Mouse (Mus musculus) liver, embryonic 11.5 days (tissue): Measurements from ENCODE around the gene Ric3. TPM values are rescaled to one million over a fixed set of nuclear protein-coding genes. Genes with fewer than 3 reads are reported as not detected.

Experiments used
- polyA plus RNA-seq: library from polyadenylated mRNA; unstranded; fragments of >200 nt; fragmentation: Nextera tagmentation; extraction: Ambion mirVana; gene quantifications from 2 replicates; pipeline ENCODE4 v1.2.1, GENCODE M21; 2014

The Ric3 gene
- polyA plus RNA-seq, 1 experiment from 2014 or later, result 1.3 TPM

Other genes with a start within 250 kb of the Ric3 start
- not detected in 2 replicates for gene Olfr516, start 232.8 kb downstream of the Ric3 start, polyA plus RNA-seq
- gene Olfr517, start 211.0 kb downstream of the Ric3 start, polyA plus RNA-seq, result not detected in 2 replicates
- gene Olfr518, start 198.3 kb downstream of the Ric3 start, polyA plus RNA-seq, result not detected in 2 replicates
- gene Olfr519, start 188.9 kb downstream of the Ric3 start, polyA plus RNA-seq, result not detected in 2 replicates
- 0.04 and 0.11 TPM in 2 replicates for gene Nlrp10, start 153.2 kb downstream of the Ric3 start, polyA plus RNA-seq
- gene Eif3f, start 148.9 kb downstream of the Ric3 start, polyA plus RNA-seq, result 82.8 and 87.8 TPM in 2 replicates
- gene Tub, start 133.0 kb downstream of the Ric3 start, polyA plus RNA-seq, result 0.29 and 0.48 TPM in 2 replicates
- gene Lmo1, start 91.9 kb upstream of the Ric3 start, polyA plus RNA-seq, result 5.3 and 5.6 TPM in 2 replicates